Mouse (Mus musculus) brain, embryonic 14.5 days (tissue): ENCODE data around the gene Sirt4.

Experiments
- CTCF ChIP-seq: fragments of 200-500 bp; IDR thresholded peaks from 2 replicates; pipeline ENCODE4 v1.5.1; 2012; ENCODE audit warnings: inconsistent platforms, mild to moderate bottlenecking, moderate library complexity, borderline replicate concordance; ENCODE audit not compliant: insufficient read depth, insufficient read length; ENCODE audit errors: extremely low read depth
- POLR2A ChIP-seq: fragments of 200-500 bp; IDR thresholded peaks from 2 replicates; pipeline ENCODE4 v1.6.1; 2012; ENCODE audit warnings: mild to moderate bottlenecking, inconsistent platforms, borderline replicate concordance; ENCODE audit not compliant: poor library complexity, insufficient read depth, insufficient read length, severe bottlenecking; ENCODE audit errors: extremely low read depth

- TF ChIP-seq POLR2A (no peak), CTCF (no peak)
Measured at GRCm38 (mm10) chr5:115521553-115522461, 37.3 kb upstream of the Sirt4 start.
